In the genomic region with DNA sequence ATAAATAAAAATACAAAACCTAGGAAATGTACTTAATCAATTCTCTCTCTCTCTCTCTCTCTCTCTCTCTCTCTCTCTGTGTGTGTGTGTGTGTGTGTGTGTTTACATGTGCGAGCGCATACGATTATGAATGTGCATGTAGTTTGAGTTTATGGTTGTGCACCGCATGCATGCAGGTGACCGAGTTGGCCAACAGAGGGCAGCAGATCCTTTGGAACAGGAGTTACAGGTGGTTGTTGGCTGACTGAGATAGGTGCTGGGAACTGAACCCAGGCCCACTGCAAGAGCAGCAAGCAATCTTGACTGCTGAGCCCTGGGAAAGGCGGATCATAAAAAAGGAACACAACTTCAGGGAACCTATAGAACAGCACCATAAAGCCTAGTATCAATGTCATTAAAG, we compare ENCODE assay signal across 15 mouse cellular contexts. TPM values are rescaled to one million over a fixed set of nuclear protein-coding genes. Genes with fewer than 3 reads are reported as not detected.
DNase-seq lines count a peak whose midpoint lies in the region; ATAC-seq and TF ChIP-seq lines count a peak whose summit lies in the region.
"Had no signal": no experiment of that assay in that cellular context is flagged by ENCODE, and none has a peak within 500 bp of the region (broad histone marks: within the 10 kb centered on the region; RNA-seq: fewer than 3 reads in every experiment).

No protein-coding gene starts in this region.

- TF ChIP-seq POLR2A in cortical plate, adult 2 months (IDR thresholded peaks at IDR 0.05; ENCODE audit: extremely low read depth, insufficient read depth, low read length): no peak

- H3K4me1 ChIP-seq in intestine, postnatal 0 days (replicated peaks; ENCODE audit: control insufficient read depth, insufficient read depth, low read length): no peaks in the 10 kb centered on the region
- no peaks in the 10 kb centered on the region for H3K4me1 ChIP-seq in intestine, embryonic 16.5 days (ENCODE audit: control insufficient read depth, insufficient read depth, low read length)
- H3K4me1 ChIP-seq in lung, embryonic 14.5 days (ENCODE audit: insufficient read depth): no peaks in the 10 kb centered on the region
- H3K4me1 ChIP-seq in cortical plate, adult 2 months (ENCODE audit: control insufficient read depth, insufficient read depth, low read length): 0 out of 2 replicates have a peak, but pooled peaks cover 1% of the 10 kb centered on the region
- H3K4me1 ChIP-seq: midbrain, embryonic 12.5 days had no signal

- no peak overlapping the region for H3K27ac ChIP-seq in intestine, postnatal 0 days (ENCODE audit: low read depth, low read length)
- H3K27ac ChIP-seq in intestine, embryonic 16.5 days (ENCODE audit: low read length): no peak overlapping the region
- no peak overlapping the region for H3K27ac ChIP-seq in lung, embryonic 14.5 days (ENCODE audit: low read depth)
- H3K27ac ChIP-seq in cortical plate, adult 2 months (ENCODE audit: insufficient read depth, low read length): no peak overlapping the region
- H3K27ac ChIP-seq: heart, embryonic 13.5 days; midbrain, embryonic 12.5 days had no signal

- H3K27me3 ChIP-seq in intestine, postnatal 0 days (replicated peaks; ENCODE audit: control insufficient read depth, insufficient read depth, low read length): no peaks in the 10 kb centered on the region
- H3K27me3 ChIP-seq in intestine, embryonic 16.5 days (replicated peaks; ENCODE audit: control insufficient read depth, insufficient read depth, low read length): no peaks in the 10 kb centered on the region
- no peaks in the 10 kb centered on the region for H3K27me3 ChIP-seq in lung, embryonic 14.5 days (ENCODE audit: insufficient read depth, low read length)
- H3K27me3 ChIP-seq: heart, embryonic 13.5 days; midbrain, embryonic 12.5 days had no signal

- H3K4me2 ChIP-seq in intestine, postnatal 0 days (replicated peaks; ENCODE audit: low read depth): no peak overlapping the region
- H3K4me2 ChIP-seq in intestine, embryonic 16.5 days (ENCODE audit: low read depth, low read length): no peak overlapping the region
- H3K4me2 ChIP-seq in lung, embryonic 14.5 days: no peak overlapping the region
- H3K4me2 ChIP-seq: heart, embryonic 13.5 days; midbrain, embryonic 12.5 days had no signal

- H3K9me3 ChIP-seq in intestine, postnatal 0 days (ENCODE audit: control insufficient read depth): 0 out of 2 replicates have a peak, but pooled peaks cover 3% of the 10 kb centered on the region
- H3K9me3 ChIP-seq in intestine, embryonic 16.5 days (ENCODE audit: control insufficient read depth, low read length): no peaks in the 10 kb centered on the region
- 0 out of 2 replicates have a peak, but pooled peaks cover 4% of the 10 kb centered on the region for H3K9me3 ChIP-seq in lung, embryonic 14.5 days (ENCODE audit: low read depth, low read length)
- H3K9me3 ChIP-seq: midbrain, embryonic 12.5 days had no signal

- WGBS in intestine, postnatal 0 days: 94% methylated on average over 6 of the region's 6 CpGs
- 91% methylated on average over 6 of the region's 6 CpGs for WGBS in intestine, embryonic 16.5 days
- 96% methylated on average over 6 of the region's 6 CpGs for WGBS in lung, embryonic 14.5 days

- peak; percentile 32 for TF ChIP-seq CTCF in intestine, postnatal 0 days (IDR thresholded peaks at IDR 0.05; ENCODE audit: low read depth)
- peak; percentile 45 for TF ChIP-seq CTCF in lung, embryonic 14.5 days (IDR thresholded peaks at IDR 0.05; ENCODE audit: low read depth)
- 0 out of 2 replicates have a peak, but pooled peaks have one; percentile 10 for TF ChIP-seq CTCF in cortical plate, adult 2 months (IDR thresholded peaks at IDR 0.05; ENCODE audit: extremely low read depth, insufficient read depth, low read length)

- peak; percentile 5 for DNase-seq in CD4-positive, CD25-positive, alpha-beta regulatory T cell, adult 2 months (ENCODE audit: low read depth, low spot score)
- DNase-seq in lung, embryonic 14.5 days: no peak
- DNase-seq in lung, postnatal 36 days: no peak
- no peak for DNase-seq in layer of hippocampus, adult 9-10 months (ENCODE audit: low spot score)
- DNase-seq: cerebellum, adult 9-11 months; gastrocnemius, postnatal 36 days; lung, postnatal 10 days; right cerebral cortex, postnatal 25 days; thymus, postnatal 4 days had no signal

- no peak overlapping the region for H3K9ac ChIP-seq in intestine, postnatal 0 days (ENCODE audit: low read depth, low read length)
- no peak overlapping the region for H3K9ac ChIP-seq in intestine, embryonic 16.5 days (ENCODE audit: low read depth, low read length)
- H3K9ac ChIP-seq in lung, embryonic 14.5 days: no peak overlapping the region
- H3K9ac ChIP-seq: heart, embryonic 13.5 days; midbrain, embryonic 12.5 days had no signal

- H3K36me3 ChIP-seq in intestine, postnatal 0 days (ENCODE audit: control insufficient read depth, insufficient read depth): no peaks in the 10 kb centered on the region
- H3K36me3 ChIP-seq in intestine, embryonic 16.5 days (ENCODE audit: control insufficient read depth, insufficient read depth, low read length): no peaks in the 10 kb centered on the region
- no peaks in the 10 kb centered on the region for H3K36me3 ChIP-seq in lung, embryonic 14.5 days (ENCODE audit: insufficient read depth)
- H3K36me3 ChIP-seq: heart, embryonic 13.5 days; midbrain, embryonic 12.5 days had no signal

- H3K4me3 ChIP-seq in intestine, postnatal 0 days (ENCODE audit: low read depth, low read length): no peak overlapping the region
- no peak overlapping the region for H3K4me3 ChIP-seq in intestine, embryonic 16.5 days (ENCODE audit: low read length)
- H3K4me3 ChIP-seq in lung, embryonic 14.5 days (ENCODE audit: low read depth, low read length): no peak overlapping the region
- no peak overlapping the region for H3K4me3 ChIP-seq in cortical plate, adult 2 months (ENCODE audit: insufficient read depth, low read length)
- H3K4me3 ChIP-seq: heart, embryonic 13.5 days; midbrain, embryonic 12.5 days had no signal

- ATAC-seq in CD4-positive, CD25-positive, alpha-beta regulatory T cell, adult 4 months: no peak
- no peak for ATAC-seq in intestine, postnatal 0 days
- ATAC-seq in intestine, embryonic 16.5 days: no peak
- no peak for ATAC-seq in lung, embryonic 14.5 days (ENCODE audit: insufficient read depth)

RNA-seq across cellular contexts. Expression of a gene that starts 44.5 kb away (rescaled TPM):
- 10 to 100 TPM; 49.1 to 64.4 TPM for polyA plus RNA-seq in CD4-positive, CD25-positive, alpha-beta regulatory T cell, adult 4 months (2017; shearing (Covaris generic))
- polyA plus RNA-seq in intestine, postnatal 0 days (2015; fragmentation: Nextera tagmentation; extraction: Ambion mirVana): 117 and 120 TPM in 2 replicates
- 58.1 and 60.9 TPM in 2 replicates for polyA plus RNA-seq in intestine, embryonic 16.5 days (2015; fragmentation: Nextera tagmentation; extraction: Ambion mirVana)
- 54.4 and 61.7 TPM in 2 replicates for polyA plus RNA-seq in lung, embryonic 14.5 days (2014; fragmentation: Nextera tagmentation; extraction: Ambion mirVana)
- polyA plus RNA-seq in cortical plate, adult 2 months (2012; rRNA removed): 79.6 and 87.3 TPM in 2 replicates
